Mouse (Mus musculus) embryo, embryonic 10 days (tissue): ENCODE measurements around the gene Rock2.
A peak's percentile ranks its signal among the peaks of the same experiment; 100 is the strongest.

Source experiments
- DNase-seq: peaks from one replicate; pipeline ENCODE4 v3.0.0-alpha.2; 2015; ENCODE audit warnings: low spot score

Gene Rock2

DNA sequence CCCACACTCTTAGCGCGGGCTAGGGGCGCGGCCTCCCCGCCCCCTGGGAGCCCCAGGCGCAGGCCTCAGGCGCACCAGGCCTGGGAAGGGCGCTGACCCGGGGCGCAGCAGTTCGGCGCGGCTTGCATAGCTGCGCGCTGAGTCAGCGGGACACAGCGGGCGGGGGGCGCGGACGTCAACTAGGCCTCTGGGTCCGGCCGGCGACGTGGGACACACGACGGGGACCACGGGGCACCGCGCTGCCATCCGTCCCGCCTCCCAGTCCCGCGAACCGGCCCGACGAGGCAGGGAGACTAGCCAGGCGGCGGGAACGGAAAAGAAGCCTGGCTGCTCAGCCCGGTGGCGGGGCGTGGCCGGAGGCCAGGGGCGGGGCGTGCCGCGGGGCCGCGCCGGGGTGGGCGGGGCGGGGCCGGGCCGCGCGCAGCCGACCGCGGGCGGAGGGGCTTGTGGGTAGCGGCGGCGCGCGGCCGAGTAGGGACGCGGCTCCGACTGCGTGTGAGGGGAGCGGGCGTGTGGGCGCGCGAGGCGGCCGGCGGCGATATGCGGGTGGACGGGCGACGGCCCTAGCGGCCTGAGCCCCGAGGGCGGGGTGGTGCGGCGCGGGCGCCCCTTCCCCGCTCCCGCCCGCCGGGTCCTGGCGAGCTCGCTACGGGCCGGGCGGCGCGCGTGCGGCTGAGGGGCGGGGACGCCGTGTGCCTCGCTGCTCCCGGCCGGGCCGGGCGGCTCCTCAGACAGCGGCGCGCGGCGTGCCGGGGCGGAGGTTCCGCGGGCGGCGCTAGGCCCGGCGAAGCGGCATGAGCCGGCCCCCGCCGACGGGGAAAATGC, at the start of gene Rock2:
Gene Rock2, plus strand, starts transcription at position 500 of the 825 bp plus-strand sequence.
- DNase-seq: peak; percentile 91

DNA sequence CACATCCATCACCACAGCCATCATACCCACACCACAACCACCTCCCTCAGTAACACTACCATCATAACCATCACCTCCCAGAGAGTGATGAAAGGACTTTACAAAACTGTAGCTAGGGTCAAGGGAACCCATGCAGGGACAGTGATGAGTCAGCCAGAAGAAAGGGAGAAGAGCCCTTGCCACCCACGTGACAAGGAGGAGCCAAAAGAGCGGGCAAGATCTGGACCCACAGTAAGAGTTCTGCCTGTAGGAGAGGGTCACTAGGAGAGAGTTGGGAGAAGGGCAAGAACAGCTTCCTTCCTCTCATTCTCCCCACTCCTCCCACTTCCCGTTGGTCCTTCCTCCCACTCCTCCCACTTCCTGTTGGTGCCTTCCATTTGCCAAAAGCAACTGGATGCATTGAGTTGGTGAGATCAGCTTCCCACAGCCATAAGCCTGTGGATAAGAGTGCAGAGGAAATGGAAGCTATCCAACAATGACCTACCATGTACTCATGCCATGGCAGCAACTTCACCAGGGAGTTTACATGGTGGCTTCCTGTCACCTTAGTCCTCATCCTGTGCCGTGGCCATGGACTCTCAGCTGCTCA, 47.4 kb upstream of the Rock2 start:
- no peak for DNase-seq

DNA sequence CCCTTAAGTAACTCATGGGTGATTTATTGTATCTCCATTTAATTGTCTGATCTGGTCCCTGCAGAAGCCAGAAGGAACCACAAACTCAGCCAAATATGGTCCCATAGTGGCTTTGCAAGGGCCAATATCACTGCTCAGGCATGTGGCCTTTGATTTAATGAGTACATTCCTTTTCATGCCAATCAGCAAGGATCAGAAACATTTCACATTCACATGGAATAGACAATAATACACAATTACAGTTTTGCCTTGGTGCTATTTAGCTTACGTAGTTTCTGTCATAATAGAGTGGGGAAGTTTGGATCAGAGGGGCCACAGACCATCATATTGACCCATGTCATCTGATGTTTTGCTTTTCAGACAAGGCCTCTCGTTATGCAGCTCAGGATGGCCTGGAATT, 46.2 kb upstream of the Rock2 start:
- DNase-seq: no peak

DNA sequence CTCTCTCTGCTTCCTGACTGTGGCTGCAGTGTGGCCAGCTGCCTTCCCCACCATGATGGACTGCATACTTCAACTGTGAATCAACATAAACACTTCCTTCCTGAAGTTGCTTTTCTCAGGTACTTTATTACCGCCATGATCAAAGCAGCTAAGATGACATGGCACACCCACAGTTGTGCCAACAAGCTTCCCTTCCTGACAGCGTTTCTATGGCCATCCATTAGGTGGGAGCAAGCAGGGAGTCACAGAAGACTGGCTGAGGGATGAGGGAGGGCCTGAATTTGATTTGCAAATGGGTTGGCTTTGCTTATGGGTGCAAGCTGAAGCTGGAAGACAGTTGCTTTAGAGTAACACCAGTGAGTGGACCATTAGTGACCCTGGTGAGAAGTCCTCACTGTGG, 44.9 kb upstream of the Rock2 start:
- no peak for DNase-seq

DNA sequence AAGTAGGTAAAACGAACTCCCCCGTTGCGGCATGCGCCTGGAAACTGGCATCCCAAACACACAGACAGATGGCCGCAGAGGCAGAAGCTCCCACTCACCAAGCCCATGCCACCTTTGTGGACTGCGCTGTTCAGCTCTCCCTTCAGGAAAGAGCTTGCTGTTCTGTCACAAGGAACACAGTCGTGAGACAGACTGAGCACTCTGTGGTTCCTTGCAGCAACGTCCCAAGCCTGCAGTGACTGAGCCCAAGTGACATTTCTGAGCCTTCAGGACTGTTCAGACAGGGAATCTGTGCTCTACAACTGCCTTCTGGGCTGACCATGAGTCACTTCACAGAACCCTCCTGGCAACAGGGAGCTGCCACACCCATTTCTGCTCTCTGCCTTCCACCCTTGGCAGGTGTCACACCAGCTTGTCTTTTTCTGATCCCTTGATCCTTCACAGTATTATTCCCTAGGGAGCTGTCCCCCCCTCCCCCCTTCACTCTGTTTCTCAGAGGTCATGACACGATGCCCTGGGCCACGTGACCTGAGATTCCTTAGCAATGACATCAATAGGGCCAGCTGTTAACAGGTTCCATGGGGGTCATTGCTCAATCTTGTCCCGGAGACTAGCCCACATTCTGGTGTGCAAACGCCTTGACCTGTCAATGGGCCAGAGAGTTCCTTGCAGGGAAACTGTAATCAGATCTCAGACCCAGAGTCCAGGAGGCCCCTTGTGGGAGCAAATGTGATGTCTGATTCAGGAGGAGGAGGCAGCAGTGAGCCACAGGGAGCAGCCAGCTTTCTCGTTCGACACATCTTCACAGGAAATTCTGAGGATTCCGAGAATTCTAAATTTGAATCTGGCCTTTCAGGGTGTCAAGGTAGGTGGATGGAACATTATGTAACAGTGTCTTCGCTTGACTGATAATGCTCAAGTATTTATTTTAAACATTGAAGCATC, 44.0 kb upstream of the Rock2 start:
- peak; percentile 90 for DNase-seq

DNA sequence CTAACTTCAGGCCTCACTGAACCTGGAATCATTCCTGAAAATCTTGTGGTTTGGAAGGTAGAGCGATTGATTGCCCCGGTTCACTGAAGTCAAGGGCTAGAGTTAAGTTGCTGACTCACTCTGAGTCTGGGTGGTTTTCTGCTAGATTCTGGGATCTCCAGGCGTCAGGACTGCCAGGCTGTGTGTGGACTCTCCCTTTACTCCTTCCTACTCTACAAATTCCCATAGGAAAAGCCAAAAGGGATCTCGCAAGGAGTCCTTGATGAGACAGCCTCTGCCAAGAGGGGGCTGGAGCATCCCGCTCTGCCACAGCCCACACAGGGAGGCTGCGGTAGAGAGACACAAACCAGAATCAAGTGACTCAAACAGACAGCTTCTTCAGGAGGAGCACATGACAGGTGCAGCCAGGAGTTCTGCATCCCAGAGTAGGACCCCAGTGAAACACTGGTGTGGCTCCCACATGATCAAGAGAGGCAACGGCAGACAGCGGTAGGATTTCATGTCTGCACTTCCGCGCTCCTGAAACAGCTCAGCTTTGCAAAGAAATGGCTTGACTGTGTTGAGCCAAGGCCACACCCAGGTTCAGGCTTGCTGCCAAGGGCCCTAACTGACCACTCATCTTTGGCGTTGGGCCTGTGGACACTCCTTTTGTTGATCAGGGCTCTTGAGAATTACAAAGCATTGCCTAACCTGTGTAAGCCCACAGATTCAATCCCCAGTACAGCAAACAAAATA, 41.1 kb upstream of the Rock2 start:
- DNase-seq: no peak

DNA sequence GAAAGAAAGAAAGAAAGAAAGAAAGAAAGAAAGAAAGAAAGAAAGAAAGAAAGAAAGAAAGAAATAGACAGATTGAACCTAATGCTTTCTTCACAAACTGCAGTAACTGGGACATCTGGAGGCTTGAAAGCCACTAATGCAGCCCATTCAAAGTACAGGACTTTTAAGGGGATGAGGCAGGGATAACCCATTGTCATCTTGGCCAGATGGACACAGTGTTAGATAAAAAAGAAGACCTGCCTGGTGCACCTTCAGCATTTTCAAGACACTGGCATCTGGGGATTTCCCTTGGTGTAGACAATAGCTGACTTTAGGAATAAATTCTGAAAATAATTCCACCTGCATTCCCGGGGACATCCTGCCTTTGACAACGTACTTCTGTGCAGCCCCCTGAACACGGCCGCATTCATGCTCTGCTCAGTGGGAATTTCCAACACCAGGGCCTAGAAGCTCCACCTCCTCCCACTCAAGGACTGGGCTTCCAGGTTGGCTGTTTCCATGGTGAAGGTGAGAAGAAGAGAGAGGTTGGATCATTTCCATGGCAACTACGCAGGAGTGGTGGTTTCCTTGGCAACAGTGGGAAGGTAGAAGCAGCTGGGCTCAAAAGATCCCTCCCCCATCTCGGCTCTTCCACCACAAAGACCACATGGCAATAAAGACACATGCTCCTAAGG, 38.9 kb upstream of the Rock2 start:
- peak; percentile 71 for DNase-seq

DNA sequence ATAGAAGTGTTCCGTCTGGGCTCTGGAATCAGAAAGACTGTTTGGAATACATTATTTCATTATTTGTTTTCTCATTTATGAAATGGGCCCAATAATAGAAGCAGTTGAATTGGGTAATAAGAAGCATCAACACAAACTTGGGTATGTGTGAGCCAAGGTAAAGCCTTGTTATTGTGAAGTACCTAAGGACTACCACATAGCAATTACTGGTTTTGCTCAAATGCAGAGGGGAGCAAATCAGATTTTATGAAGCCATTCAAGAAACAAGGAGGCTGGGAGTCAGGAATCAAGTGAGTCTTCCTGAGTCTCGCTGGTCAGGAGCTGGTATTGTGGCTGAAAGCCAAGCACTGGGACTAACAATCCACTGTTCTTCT, 38.4 kb upstream of the Rock2 start:
- DNase-seq: no peak

DNA sequence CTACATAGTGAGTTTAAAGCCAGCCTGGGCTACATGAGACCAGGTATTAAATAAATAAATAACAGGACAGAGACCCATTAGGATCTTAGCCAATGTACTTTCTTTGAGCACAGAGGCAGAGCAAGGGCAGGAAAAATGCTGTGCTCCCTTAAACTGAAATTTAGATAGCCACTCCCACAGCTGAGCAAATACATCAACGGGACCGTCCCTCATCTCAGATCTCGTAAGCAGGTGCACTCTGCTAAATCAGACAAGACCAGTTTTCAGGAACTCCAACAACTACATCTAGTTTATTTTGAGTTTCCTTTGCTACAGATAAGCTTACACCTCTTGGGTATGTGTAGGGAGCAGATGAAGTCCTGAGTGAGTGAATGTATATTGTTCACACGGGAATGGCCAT, 36.6 kb upstream of the Rock2 start:
- no peak for DNase-seq

DNA sequence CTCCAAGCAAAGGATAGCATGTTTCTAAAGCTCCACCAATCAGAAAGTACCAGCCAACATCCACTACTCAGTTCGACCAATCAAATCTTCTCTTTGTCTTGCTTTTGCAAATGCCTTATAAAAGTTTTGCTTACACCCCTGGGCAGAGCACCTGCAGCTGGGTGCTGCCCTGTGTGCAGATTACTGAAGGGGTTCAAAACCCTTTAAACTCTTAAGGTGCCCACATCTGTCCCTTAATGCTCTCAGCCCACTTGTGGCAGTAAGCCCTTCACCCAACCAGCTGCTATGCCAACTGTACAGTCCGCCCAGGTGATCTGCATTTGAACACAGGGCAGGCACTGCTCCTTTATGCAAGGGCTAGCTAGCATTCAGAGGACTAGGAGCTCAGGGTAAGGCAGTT, 34.9 kb upstream of the Rock2 start:
- no peak for DNase-seq

DNA sequence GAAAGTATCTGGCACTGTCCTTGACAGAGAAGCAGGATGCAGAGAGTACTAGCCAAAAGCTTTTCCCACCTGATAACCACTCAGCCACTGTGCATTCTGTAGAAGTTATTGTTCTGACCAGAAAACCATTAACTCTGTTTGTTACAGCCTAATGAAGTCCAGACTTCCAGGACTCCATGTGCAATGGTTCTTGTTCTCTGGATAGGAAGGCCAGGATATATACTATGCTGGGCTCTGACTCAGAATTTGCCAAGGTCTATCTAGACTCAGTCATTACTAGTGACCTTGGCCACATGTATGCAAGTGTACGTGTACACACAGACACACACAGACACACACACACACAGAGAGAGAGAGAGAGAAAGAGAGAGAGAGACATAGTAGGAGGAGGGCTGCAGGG, 34.2 kb upstream of the Rock2 start:
- no peak for DNase-seq

DNA sequence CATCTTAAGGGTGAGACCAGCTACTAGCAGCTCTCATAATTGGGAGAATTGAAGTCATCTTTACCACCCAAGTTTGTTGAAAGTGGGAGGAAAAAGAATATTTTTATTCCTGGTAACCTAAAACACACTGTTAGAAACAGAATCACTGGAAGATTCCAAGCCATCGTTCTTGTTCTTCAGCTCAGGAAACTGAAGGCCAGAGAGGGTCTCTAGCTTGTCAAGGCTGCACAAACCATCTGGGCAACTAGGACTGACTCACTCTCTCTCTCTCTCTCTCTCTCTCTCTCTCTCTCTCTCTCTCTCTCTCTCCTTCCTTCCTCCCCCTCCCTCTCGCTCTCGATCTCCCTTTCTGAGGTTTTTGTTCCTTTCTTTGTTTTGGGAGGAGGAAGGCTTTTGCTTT, 33.7 kb upstream of the Rock2 start:
- no peak for DNase-seq

DNA sequence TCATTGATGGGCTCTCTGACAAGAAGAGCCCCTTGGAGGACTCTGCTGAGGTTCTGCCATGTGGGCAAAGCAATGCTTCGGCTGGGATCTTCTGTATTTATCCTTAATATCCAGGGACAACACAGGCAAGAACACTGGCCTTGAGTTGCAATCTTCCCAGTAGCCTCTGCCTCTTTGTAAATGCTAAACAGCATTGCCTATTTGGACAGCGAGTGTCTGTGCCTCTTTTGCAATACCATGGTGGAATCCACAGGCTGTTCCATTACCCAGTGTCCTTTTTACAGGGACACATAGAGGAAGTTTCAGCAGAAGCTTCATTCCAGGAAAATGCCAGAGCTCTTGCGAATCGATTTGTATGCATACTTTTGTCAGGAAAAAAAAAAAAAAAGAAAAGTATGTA, 30.2 kb upstream of the Rock2 start:
- no peak for DNase-seq

DNA sequence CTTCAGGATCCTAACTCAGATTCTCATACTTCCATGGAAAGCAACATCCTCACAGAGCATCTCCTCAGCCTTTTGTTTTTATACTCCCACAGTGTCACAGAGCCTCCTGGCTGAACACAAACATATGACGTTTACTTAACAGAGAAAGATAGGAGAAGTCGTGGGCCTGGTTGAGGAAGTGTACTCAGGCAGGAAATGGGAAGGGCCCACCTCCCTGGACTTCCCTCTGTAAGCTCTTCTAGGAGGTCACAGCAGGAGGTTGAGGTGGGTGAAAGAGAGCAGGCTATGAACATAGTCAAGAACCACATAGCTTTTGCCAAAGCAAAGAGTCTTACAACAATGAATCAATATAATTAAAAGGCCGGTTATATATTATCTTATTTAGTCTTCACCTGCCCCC, 28.8 kb upstream of the Rock2 start:
- DNase-seq: no peak

DNA sequence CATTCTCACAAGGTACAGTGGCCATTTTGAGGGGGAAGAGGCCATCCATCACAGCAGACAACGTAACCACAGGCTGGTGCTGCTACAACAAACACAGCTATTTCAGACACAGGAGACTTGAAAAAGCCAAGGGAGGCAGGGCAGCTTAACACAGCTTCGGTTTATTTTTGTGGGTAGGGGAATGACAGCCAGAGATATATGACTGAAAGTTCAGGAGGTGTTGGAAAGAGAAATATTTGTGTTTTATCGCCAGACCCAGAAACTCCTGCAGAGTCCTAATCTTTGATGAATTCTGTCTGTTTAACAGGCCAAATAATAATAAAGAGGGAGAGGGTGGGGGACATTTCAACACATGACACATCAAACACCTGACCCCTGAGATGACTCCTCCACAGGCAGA, 28.2 kb upstream of the Rock2 start:
- peak; percentile 49 for DNase-seq

DNA sequence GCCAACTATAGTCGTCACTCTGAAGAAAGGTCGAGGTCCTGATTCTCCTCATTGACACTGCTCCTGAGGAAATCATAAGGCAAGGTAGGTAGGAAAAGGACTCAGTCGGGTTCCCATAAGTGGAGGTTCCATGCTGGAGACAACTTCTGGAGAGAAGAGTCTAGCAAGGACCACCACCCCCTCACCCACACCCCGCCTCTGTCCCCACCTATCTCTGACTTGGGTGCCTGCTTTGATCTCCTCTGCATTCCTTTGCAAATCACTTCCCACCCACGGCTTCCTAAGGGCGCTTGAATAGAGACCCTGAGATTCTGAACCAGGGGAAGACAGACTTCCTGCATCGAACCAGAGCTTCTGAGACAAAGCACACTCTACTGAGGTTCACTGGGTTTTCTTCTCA, 27.4 kb upstream of the Rock2 start:
- DNase-seq: no peak

DNA sequence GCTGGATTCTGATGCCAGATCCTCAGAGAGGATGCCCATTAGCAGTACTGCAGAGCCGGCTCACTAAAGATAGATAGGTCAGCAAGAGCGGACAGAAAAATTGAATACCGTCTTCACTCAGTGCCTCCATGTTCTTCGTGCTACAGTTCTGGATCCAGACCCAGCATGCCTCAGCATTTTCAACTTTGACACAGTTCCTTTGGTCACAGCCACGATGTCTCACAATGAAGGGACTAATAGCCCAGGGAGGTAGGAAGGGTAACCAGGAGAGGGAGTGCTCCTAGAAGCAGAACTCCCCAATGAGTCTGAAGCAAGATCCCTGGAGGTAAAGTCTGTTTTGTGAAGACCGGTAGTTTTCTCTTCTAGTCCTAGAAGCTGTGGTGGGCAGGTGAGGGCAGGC, 26.1 kb upstream of the Rock2 start:
- no peak for DNase-seq

DNA sequence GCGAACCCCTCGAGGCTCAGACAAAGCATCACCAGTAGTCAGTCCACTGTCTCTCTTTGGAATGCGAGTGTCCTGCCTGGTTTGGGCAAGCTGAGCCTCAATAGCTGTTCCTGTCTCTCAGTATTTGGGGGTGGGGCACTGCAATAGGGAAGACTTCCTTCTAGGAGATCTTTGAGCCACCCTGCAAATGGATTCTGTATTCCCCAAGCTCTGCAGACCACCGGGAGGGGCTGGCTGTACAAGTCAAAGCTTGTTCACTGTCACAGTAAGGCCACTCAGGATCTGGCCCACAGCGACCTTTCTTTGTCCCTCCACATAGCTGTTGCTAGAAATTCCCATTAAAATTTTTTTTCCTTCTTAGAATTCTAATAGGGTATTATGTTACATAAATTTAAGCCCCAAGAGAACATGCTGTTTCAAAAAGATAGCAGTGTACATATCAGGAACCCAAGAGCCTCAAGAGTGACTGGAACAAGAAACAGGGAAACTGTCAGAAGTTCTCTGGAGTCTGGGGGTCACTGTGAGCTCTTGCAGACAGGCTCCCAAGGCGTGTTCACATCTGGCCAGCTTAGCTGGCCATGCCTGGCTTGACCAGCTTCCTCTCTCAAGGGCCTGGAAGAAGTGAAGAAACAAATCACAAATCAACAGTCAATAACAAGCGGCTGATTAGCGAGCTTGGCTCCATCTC, 25.5 kb upstream of the Rock2 start:
- no peak for DNase-seq

DNA sequence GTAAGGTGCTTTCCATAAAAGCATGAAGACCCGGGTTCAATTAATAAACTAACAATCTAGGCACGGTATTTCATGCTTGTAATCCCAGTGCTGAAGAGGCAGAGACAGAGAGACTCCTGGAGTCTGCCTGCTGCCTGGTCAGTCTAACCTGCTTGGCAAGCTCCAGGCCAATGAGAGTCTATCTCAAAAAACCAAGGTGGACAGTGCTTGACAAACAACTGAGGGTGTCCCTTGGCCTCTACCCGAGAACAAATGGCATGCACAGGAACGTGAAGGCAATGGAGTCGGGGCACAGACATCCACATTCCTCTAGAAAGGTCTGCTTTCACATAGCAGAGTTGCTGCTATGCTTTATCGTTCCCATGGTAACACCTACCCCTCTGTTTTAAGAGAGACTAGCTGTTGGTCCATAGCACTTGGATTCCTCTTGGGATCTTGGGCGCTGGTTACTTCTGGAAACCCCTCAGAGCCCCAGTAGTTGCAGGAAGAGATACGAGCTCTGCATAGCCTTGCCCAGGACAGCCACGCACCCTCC, 24.8 kb upstream of the Rock2 start:
- DNase-seq: peak; percentile 45

DNA sequence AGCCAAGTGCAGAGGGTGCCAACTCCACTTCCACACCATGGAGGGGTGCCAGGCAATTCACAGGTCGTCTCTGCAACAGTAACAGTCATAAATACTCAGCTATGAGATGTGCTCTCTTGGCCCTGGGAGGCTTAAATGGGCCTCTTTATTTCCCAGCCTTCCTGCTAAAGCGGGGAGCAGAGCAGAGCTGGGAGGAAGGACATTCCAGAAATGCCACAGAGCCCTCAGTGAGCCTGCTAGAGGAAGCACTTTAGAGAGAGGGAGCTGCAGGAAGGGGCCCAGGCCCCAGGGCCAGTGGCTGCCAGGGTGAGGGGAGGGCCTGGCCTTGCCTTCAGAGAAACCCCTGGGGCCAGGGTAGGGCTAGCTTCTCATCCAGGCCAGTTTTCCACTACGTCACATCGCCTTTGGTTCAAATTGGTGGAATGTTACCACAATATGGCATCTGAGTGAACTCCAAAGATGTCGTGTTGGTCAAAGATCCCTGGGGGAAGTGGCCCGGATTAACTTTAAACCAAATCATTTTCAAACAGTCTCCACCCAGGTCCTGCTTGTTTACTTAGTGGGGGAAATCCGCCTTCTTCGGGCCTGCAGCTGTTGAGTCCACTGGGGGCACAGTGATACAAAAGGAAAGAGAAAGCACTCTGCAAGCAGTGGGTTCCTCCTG, 24.2 kb upstream of the Rock2 start:
- peak; percentile 66 for DNase-seq
